Mouse (Mus musculus) MEL (cell line): ENCODE data around the gene 1700020N01Rik. TPM values are rescaled to one million over a fixed set of nuclear protein-coding genes. Genes with fewer than 3 reads are reported as not detected.

Experiments used
- DNase-seq: peaks from one replicate; pipeline ENCODE4 v3.0.0; 2011; ENCODE audit warnings: low read depth, low spot score
- H3K27ac ChIP-seq: 2 replicates; pipeline ENCODE4 v1.5.1; 2012; ENCODE audit warnings: low read depth, mild to moderate bottlenecking, control low read depth, low read length, moderate library complexity; ENCODE audit not compliant: control insufficient read depth
- H3K27me3 ChIP-seq, 2 experiments: fragments of 150-350 bp in 1 of 2; sonication (generic) in 1 of 2; 2 replicates each; pipeline ENCODE4 v1.6.1; 2012; ENCODE audit warnings: low read length in 2 of 2, mild to moderate bottlenecking in 2 of 2, improper control_type of control experiment in 1 of 2, moderate library complexity in 1 of 2; ENCODE audit not compliant: insufficient read depth in 2 of 2, control insufficient read depth in 1 of 2
- H3K36me3 ChIP-seq, 2 experiments: 2 replicates each; pipeline ENCODE4 v1.6.1; 2012 to 2014; ENCODE audit warnings: low read length in 2 of 2, improper control_type of control experiment in 1 of 2, inconsistent platforms in 1 of 2, mild to moderate bottlenecking in 1 of 2; ENCODE audit not compliant: insufficient read depth in 2 of 2, control insufficient read depth in 1 of 2
- H3K4me1 ChIP-seq, 2 experiments: fragments of 150-350 bp in 1 of 2; sonication (generic) in 1 of 2; 2 replicates each; pipeline ENCODE4 v1.6.1; 2012; ENCODE audit warnings: low read length in 2 of 2, improper control_type of control experiment in 1 of 2, mild to moderate bottlenecking in 1 of 2; ENCODE audit not compliant: insufficient read depth in 2 of 2, control insufficient read depth in 1 of 2
- H3K4me3 ChIP-seq, 2 experiments: fragments of 150-350 bp in 1 of 2; sonication (generic) in 1 of 2; 2 replicates each; pipeline ENCODE4 v1.5.1; 2012; ENCODE audit warnings: low read depth in 2 of 2, low read length in 2 of 2, mild to moderate bottlenecking in 2 of 2, moderate library complexity in 2 of 2, control low read depth in 1 of 2, improper control_type of control experiment in 1 of 2; ENCODE audit not compliant: control insufficient read depth in 1 of 2, insufficient read depth in 1 of 2
- H3K79me2 ChIP-seq: 2 replicates; pipeline ENCODE4 v1.6.1; 2012; ENCODE audit warnings: mild to moderate bottlenecking, low read length, moderate library complexity; ENCODE audit not compliant: control insufficient read depth, poor library complexity, insufficient read depth
- H3K9ac ChIP-seq: 2 replicates; pipeline ENCODE4 v1.6.1; 2012; ENCODE audit warnings: low read depth, mild to moderate bottlenecking, control low read depth, low read length, moderate library complexity; ENCODE audit not compliant: control insufficient read depth, poor library complexity, severe bottlenecking
- H3K9me3 ChIP-seq: fragments of 150-350 bp; sonication (generic); replicated peaks from 2 replicates; pipeline ENCODE4 v1.6.1; 2012; ENCODE audit warnings: mild to moderate bottlenecking, low read length, improper control_type of control experiment, moderate library complexity; ENCODE audit not compliant: insufficient read depth
- BHLHE40 ChIP-seq: IDR thresholded peaks from 2 replicates; pipeline ENCODE4 v1.6.1; 2012; ENCODE audit warnings: low read depth, mild to moderate bottlenecking, inconsistent platforms, low read length, improper control_type of control experiment, borderline replicate concordance
- CTCF ChIP-seq, 3 experiments: IDR thresholded peaks in 2 of 3; conservative IDR thresholded peaks in 1 of 3; 2 replicates each; pipeline ENCODE4 v1.5.1; 2011 to 2012; ENCODE audit warnings: low read length in 3 of 3, low read depth in 2 of 3, mild to moderate bottlenecking in 2 of 3, improper control_type of control experiment in 1 of 3, inconsistent platforms in 1 of 3, mixed read lengths in 1 of 3, moderate library complexity in 1 of 3; ENCODE audit not compliant: control insufficient read depth in 1 of 3, insufficient read depth in 1 of 3, poor library complexity in 1 of 3, severe bottlenecking in 1 of 3
- E2F4 ChIP-seq: IDR thresholded peaks from 2 replicates; pipeline ENCODE4 v1.6.1; 2011; ENCODE audit warnings: low read depth, low read length, improper control_type of control experiment, borderline replicate concordance
- ELF1 ChIP-seq: IDR thresholded peaks from 2 replicates; pipeline ENCODE4 v1.6.1; 2014; ENCODE audit warnings: low read depth, mild to moderate bottlenecking, inconsistent platforms, low read length, improper control_type of control experiment, moderate library complexity
- EP300 ChIP-seq, 2 experiments: IDR thresholded peaks; 2 replicates each; pipeline ENCODE4 v1.6.1; 2011; ENCODE audit warnings: improper control_type of control experiment in 2 of 2, low read length in 2 of 2, low read depth in 1 of 2, mild to moderate bottlenecking in 1 of 2
- ETS1 ChIP-seq: IDR thresholded peaks from 2 replicates; pipeline ENCODE4 v1.6.1; 2012; ENCODE audit warnings: low read depth, mild to moderate bottlenecking, inconsistent platforms, low read length, improper control_type of control experiment, moderate library complexity
- GABPA ChIP-seq: IDR thresholded peaks from 2 replicates; pipeline ENCODE4 v1.6.1; 2012; ENCODE audit warnings: low read depth, mild to moderate bottlenecking, inconsistent platforms, low read length, improper control_type of control experiment, moderate library complexity
- JUND ChIP-seq: IDR thresholded peaks from 2 replicates; pipeline ENCODE4 v1.6.1; 2011; ENCODE audit warnings: low read depth, mild to moderate bottlenecking, improper control_type of control experiment, low read length
- MAFK ChIP-seq: IDR thresholded peaks from 2 replicates; pipeline ENCODE4 v1.6.1; 2011; ENCODE audit warnings: low read depth, mild to moderate bottlenecking, low read length, improper control_type of control experiment, borderline replicate concordance
- MAX ChIP-seq: IDR thresholded peaks from 2 replicates; pipeline ENCODE4 v1.6.1; 2011; ENCODE audit warnings: low read length, improper control_type of control experiment
- MAZ ChIP-seq: IDR thresholded peaks from 2 replicates; pipeline ENCODE4 v1.6.1; 2012; ENCODE audit warnings: low read depth, mild to moderate bottlenecking, inconsistent platforms, low read length, improper control_type of control experiment
- MYB ChIP-seq: IDR thresholded peaks from 2 replicates; pipeline ENCODE4 v1.6.1; 2011; ENCODE audit warnings: mild to moderate bottlenecking, low read depth, low read length, improper control_type of control experiment
- MYC ChIP-seq: IDR thresholded peaks from 2 replicates; pipeline ENCODE4 v1.6.1; 2011; ENCODE audit warnings: low read depth, mild to moderate bottlenecking, low read length, improper control_type of control experiment, moderate library complexity
- NELFE ChIP-seq: IDR thresholded peaks from 2 replicates; pipeline ENCODE4 v1.6.1; 2011; ENCODE audit warnings: low read depth, low read length, improper control_type of control experiment
- POLR2A ChIP-seq, 2 experiments: IDR thresholded peaks; 2 replicates each; pipeline ENCODE4 v1.6.1; 2011 to 2012; ENCODE audit warnings: low read length in 2 of 2, mild to moderate bottlenecking in 2 of 2, control low read depth in 1 of 2, improper control_type of control experiment in 1 of 2, low read depth in 1 of 2, moderate library complexity in 1 of 2; ENCODE audit not compliant: control insufficient read depth in 1 of 2, insufficient read depth in 1 of 2, poor library complexity in 1 of 2
- RAD21 ChIP-seq: IDR thresholded peaks from 2 replicates; pipeline ENCODE4 v1.6.1; 2011; ENCODE audit warnings: mild to moderate bottlenecking, low read depth, low read length, improper control_type of control experiment
- RCOR1 ChIP-seq: IDR thresholded peaks from 2 replicates; pipeline ENCODE4 v1.6.1; 2012; ENCODE audit warnings: low read depth, mild to moderate bottlenecking, inconsistent platforms, low read length, improper control_type of control experiment
- SMC3 ChIP-seq: IDR thresholded peaks from 2 replicates; pipeline ENCODE4 v1.6.1; 2011; ENCODE audit warnings: low read depth, low read length, improper control_type of control experiment
- TCF12 ChIP-seq: IDR thresholded peaks from 2 replicates; pipeline ENCODE4 v1.6.1; 2014; ENCODE audit warnings: low read depth, mild to moderate bottlenecking, inconsistent platforms, low read length, improper control_type of control experiment, moderate library complexity
- USF1 ChIP-seq: IDR thresholded peaks from 2 replicates; pipeline ENCODE4 v1.6.1; 2014; ENCODE audit warnings: low read depth, mild to moderate bottlenecking, inconsistent platforms, low read length, improper control_type of control experiment, moderate library complexity
- ZKSCAN1 ChIP-seq: IDR thresholded peaks from 2 replicates; pipeline ENCODE4 v1.6.1; 2012; ENCODE audit warnings: low read depth, mild to moderate bottlenecking, inconsistent platforms, low read length, improper control_type of control experiment, moderate library complexity
- ZNF384 ChIP-seq: IDR thresholded peaks from 2 replicates; pipeline ENCODE4 v1.6.1; 2012; ENCODE audit warnings: low read depth, mild to moderate bottlenecking, inconsistent platforms, low read length, improper control_type of control experiment
- polyA plus RNA-seq, 2 experiments: library from polyadenylated mRNA; stranded (reverse) in 1 of 2; unstranded in 1 of 2; fragments of >175 nt in 1 of 2; fragments of >200 nt in 1 of 2; gene quantifications; 2 replicates each; pipeline versions ENCODE4 v1.2.1 to v1.2.4; 2012; ENCODE audit warnings: low replicate concordance in 2 of 2, low read depth in 1 of 2; ENCODE audit not compliant: insufficient read length in 2 of 2, insufficient read depth in 1 of 2, missing spikeins in 1 of 2
- total RNA-seq: library from RNA; depleted of rRNA; stranded (reverse); fragments of 300-350 nt; gene quantifications from 2 replicates; pipeline ENCODE4 v1.2.3, GENCODE M21; 2012

The 1700020N01Rik gene
- total and polyA plus RNA-seq, 3 experiments: 0.60 TPM; not detected in 2

DNA sequence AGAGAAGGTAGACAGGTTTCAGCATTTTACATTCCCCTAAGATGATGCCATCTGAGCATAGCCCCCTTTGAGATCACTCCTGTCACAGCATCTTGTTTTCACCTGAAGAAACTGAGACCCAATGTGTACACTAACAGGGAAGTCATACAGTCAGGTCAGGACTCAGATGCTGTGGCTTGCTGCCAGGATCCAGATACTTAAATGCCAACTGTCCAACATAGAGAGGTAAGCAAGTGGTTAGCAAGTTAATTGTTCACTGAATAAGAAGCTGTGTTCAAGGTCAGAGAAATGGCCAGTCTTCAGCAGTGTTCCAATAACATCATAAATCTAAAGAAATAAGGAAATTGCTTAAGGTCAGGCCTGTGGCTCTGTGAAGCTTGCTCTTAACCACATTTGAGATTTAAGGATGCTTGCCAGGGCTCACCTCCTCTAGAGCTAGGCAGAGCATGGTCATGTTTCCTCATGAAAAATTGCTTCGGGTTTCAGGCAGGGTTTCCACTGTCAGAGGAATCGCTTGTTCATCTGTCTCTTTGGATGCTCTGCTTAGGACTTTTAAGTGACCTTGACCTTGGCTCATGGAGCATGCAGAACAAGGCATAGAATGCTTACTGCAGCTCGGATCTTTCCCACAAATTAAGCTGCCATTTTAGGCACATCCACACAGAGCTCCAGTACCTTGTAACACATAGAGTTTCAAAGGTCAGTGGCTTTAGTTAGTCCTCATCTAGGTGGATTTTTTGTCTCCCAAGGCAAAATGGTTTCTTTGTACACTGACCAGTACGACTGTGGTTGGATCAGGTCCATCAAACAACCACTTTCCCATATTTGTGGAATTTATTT, 20.3 kb downstream of the 1700020N01Rik start:
- Histone ChIP-seq H3K27ac (no peak overlapping the region), H3K4me3 (no peak overlapping the region), H3K79me2 (no peaks in the 10 kb centered on the region), H3K9me3 (no peaks in the 10 kb centered on the region), H3K4me1 (no peaks in the 10 kb centered on the region), H3K9ac (no peak overlapping the region), H3K36me3 (no peaks in the 10 kb centered on the region), H3K27me3 (peaks cover 10 to 13% of the 10 kb centered on the region in 2 experiments)
- no peak for DNase-seq
- TF ChIP-seq BHLHE40 (no peak), USF1 (no peak), JUND (no peak), GABPA (no peak), RAD21 (no peak), MAZ (no peak), TCF12 (no peak), MYB (no peak), ZKSCAN1 (no peak), MYC (no peak), CTCF (IDR thresholded peaks at IDR 0.05 in 2 of 3, conservative IDR thresholded peaks at IDR 0.05 in 1 of 3; ENCODE audit: control insufficient read depth in 1 of 3, insufficient read depth in 1 of 3, low read depth in 2 of 3, low read length in 3 of 3, poor library complexity in 1 of 3, severe bottlenecking in 1 of 3) (no peak), E2F4 (no peak), NELFE (no peak), SMC3 (no peak), EP300 (IDR thresholded peaks at IDR 0.05; ENCODE audit: low read depth in 1 of 2, low read length in 2 of 2) (no peak), ETS1 (no peak), MAFK (no peak), MAX (no peak), ZNF384 (no peak)

DNA sequence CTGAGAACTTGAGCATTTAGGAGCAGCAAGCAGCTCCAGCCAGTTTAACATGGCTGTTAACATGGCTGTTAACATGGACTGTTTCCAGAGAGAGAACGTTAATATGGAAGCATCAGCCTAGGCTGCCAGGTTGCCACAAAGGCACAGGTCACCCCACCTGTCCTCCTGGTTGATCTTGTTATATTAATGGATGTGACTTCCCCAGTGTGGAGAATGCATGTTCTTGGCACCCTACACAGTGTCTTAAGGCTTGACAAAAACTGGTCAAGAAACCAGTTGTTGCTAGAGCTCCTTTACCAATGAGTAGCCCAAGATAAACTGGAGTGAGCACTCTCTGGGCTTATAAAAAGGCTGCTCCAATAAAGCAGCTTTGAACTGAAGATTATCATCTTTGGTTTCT, 21.6 kb downstream of the 1700020N01Rik start:
- TF ChIP-seq MAZ (no peak), TCF12 (no peak), ELF1 (no peak), MYB (no peak), MAX (no peak), POLR2A (IDR thresholded peaks at IDR 0.05; ENCODE audit: control insufficient read depth in 1 of 2, insufficient read depth in 1 of 2, low read depth in 1 of 2, low read length in 2 of 2, poor library complexity in 1 of 2) (no peak), RCOR1 (no peak)
- TF ChIP-seq, all 39 proteins: peak for 0
- Histone ChIP-seq H3K27ac (no peak overlapping the region), H3K4me1 (no peaks in the 10 kb centered on the region), H3K9me3 (no peaks in the 10 kb centered on the region), H3K9ac (no peak overlapping the region), H3K27me3 (peaks cover 10 to 13% of the 10 kb centered on the region in 2 experiments), H3K36me3 (no peaks in the 10 kb centered on the region), H3K4me3 (no peak overlapping the region), H3K79me2 (no peaks in the 10 kb centered on the region)
- no peak for DNase-seq
